18 mouse cellular contexts compared by ENCODE assay signal in the genomic region with DNA sequence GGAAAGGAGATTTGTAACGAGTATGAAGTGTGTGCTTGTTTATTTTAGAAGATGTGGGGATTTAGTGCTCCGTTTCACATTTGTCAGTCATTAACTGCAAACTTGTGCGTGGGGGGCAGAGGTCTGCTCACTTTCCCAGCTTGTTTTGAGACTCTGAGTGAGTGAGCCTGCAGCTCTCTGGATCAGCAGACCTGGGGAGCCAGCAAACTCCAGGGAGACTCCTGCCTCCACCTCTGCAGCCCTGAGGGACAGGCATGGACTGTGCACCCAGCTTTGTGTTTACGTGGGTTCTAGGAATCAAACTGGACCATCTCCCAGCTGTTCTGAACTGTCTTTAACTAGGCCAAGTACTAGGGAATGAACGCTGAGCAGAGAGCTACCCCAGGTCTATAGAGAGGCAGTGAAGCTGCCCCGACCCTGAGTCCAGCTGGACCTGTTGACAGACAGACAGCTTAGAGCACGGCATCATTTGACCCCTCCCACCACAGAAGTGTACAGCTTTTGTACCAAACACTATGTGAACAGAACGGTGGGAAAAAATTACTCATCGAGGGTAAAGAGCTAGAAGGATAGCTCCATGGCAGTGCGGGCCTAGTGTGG. TPM values are rescaled to one million over a fixed set of nuclear protein-coding genes. Genes with fewer than 3 reads are reported as not detected.
A peak's percentile ranks its signal among the peaks of the same experiment; 100 is the strongest.
DNase-seq lines count a peak whose midpoint lies in the region; ATAC-seq and TF ChIP-seq lines count a peak whose summit lies in the region.
"Had no signal": no experiment of that assay in that cellular context is flagged by ENCODE, and none has a peak within 500 bp of the region (broad histone marks: within the 10 kb centered on the region; RNA-seq: fewer than 3 reads in every experiment).

No protein-coding gene starts in this region.

- no peak overlapping the region for H3K27ac ChIP-seq in heart, embryonic 12.5 days (ENCODE audit: poor library complexity, severe bottlenecking)
- peak overlapping the region; percentile 69 for H3K27ac ChIP-seq in kidney, embryonic 15.5 days
- no peak overlapping the region for H3K27ac ChIP-seq in stomach, postnatal 0 days (replicated peaks)
- H3K27ac ChIP-seq: hindbrain, embryonic 10.5 days; midbrain, embryonic 12.5 days had no signal

- no peak overlapping the region for H3K4me2 ChIP-seq in heart, embryonic 12.5 days
- H3K4me2 ChIP-seq in kidney, embryonic 15.5 days: no peak overlapping the region
- H3K4me2 ChIP-seq in stomach, postnatal 0 days (replicated peaks; ENCODE audit: low read depth): no peak overlapping the region
- H3K4me2 ChIP-seq: midbrain, embryonic 12.5 days had no signal

- TF ChIP-seq CTCF in stomach, postnatal 0 days (IDR thresholded peaks at IDR 0.05; ENCODE audit: low read depth): no peak

- H3K9me3 ChIP-seq in heart, embryonic 12.5 days (replicated peaks): no peaks in the 10 kb centered on the region
- H3K9me3 ChIP-seq in kidney, embryonic 15.5 days (replicated peaks): no peaks in the 10 kb centered on the region
- H3K9me3 ChIP-seq in stomach, postnatal 0 days (ENCODE audit: control insufficient read depth, low read length): no peaks in the 10 kb centered on the region
- H3K9me3 ChIP-seq: hindbrain, embryonic 10.5 days; midbrain, embryonic 12.5 days had no signal

- H3K9ac ChIP-seq in heart, embryonic 12.5 days: no peak overlapping the region
- no peak overlapping the region for H3K9ac ChIP-seq in kidney, embryonic 15.5 days
- no peak overlapping the region for H3K9ac ChIP-seq in stomach, postnatal 0 days (ENCODE audit: low read length)
- H3K9ac ChIP-seq: forebrain, postnatal 0 days; midbrain, embryonic 12.5 days had no signal

- 0 out of 2 replicates have a peak, but pooled peaks have one; percentile 11 for ATAC-seq in heart, embryonic 12.5 days (ENCODE audit: insufficient number of reproducible peaks, low FRiP score)
- peak; percentile 90 for ATAC-seq in kidney, embryonic 15.5 days (replicated peaks; ENCODE audit: low FRiP score)
- ATAC-seq in stomach, postnatal 0 days (ENCODE audit: low FRiP score, low TSS enrichment): 0 out of 2 replicates have a peak, but pooled peaks have one; percentile 21
- ATAC-seq: forebrain, postnatal 0 days; lung, postnatal 0 days had no signal

- no peaks in the 10 kb centered on the region for H3K4me1 ChIP-seq in heart, embryonic 12.5 days (replicated peaks)
- no peaks in the 10 kb centered on the region for H3K4me1 ChIP-seq in kidney, embryonic 15.5 days
- no peaks in the 10 kb centered on the region for H3K4me1 ChIP-seq in stomach, postnatal 0 days (replicated peaks; ENCODE audit: control insufficient read depth, insufficient read depth)
- H3K4me1 ChIP-seq: hindbrain, embryonic 10.5 days; midbrain, embryonic 12.5 days had no signal

- no peaks in the 10 kb centered on the region for H3K27me3 ChIP-seq in heart, embryonic 12.5 days (replicated peaks)
- H3K27me3 ChIP-seq in kidney, embryonic 15.5 days: no peaks in the 10 kb centered on the region
- H3K27me3 ChIP-seq in stomach, postnatal 0 days (ENCODE audit: control insufficient read depth, insufficient read depth, low read length): no peaks in the 10 kb centered on the region
- H3K27me3 ChIP-seq: CH12.LX; midbrain, embryonic 12.5 days had no signal

- 81% methylated on average over 10 of the region's 10 CpGs for WGBS in heart, embryonic 12.5 days
- 62% methylated on average over 10 of the region's 10 CpGs for WGBS in kidney, embryonic 15.5 days
- WGBS in stomach, postnatal 0 days: 61% methylated on average over 10 of the region's 10 CpGs

- DNase-seq in heart, adult 18-20 months: no peak
- DNase-seq in kidney, postnatal 4 days: peak; percentile 60 to 75
- DNase-seq in stomach, postnatal 0 days (ENCODE audit: low spot score): no peak
- no peak for DNase-seq in left cerebral cortex, adult 18-20 months (ENCODE audit: low spot score in 2 of 2)
- DNase-seq in gastrocnemius, postnatal 4 days (ENCODE audit: low spot score in 2 of 2): no peak
- no peak for DNase-seq in layer of hippocampus, postnatal 25 days (ENCODE audit: extremely low spot score in 1 of 2, low spot score in 1 of 2)
- DNase-seq: cerebellum, adult 2 months; forebrain, postnatal 0 days; retina, postnatal 1 day; right cerebral cortex, postnatal 4 days; thymus, postnatal 14 days had no signal

- TF ChIP-seq EP300 in stomach, postnatal 0 days (optimal IDR thresholded peaks at IDR 0.05): no peak

- peaks cover 82% of the 10 kb centered on the region for H3K36me3 ChIP-seq in heart, embryonic 12.5 days
- H3K36me3 ChIP-seq in kidney, embryonic 15.5 days: peaks cover 88% of the 10 kb centered on the region
- peaks cover 15% of the 10 kb centered on the region for H3K36me3 ChIP-seq in stomach, postnatal 0 days (ENCODE audit: control insufficient read depth, insufficient read depth, low read length)

- no peak overlapping the region for H3K4me3 ChIP-seq in heart, embryonic 12.5 days
- no peak overlapping the region for H3K4me3 ChIP-seq in kidney, embryonic 15.5 days (replicated peaks)
- no peak overlapping the region for H3K4me3 ChIP-seq in stomach, postnatal 0 days (ENCODE audit: low read depth, low read length)
- H3K4me3 ChIP-seq: hindbrain, embryonic 10.5 days; midbrain, embryonic 12.5 days had no signal

RNA-seq across cellular contexts. Expression of gene Bdh2, which starts 11.5 kb away (rescaled TPM):
- 2.4 and 3.0 TPM in 2 replicates for polyA plus RNA-seq in heart, embryonic 12.5 days (2016; fragmentation: Nextera tagmentation; extraction: Ambion mirVana)
- 1 to 10 TPM; 3.2 to 4.6 TPM for total RNA-seq in heart, adult 18-20 months (2021)
- polyA plus RNA-seq in kidney, embryonic 15.5 days (2015; fragmentation: Nextera tagmentation; extraction: Ambion mirVana): 25.5 and 26.8 TPM in 2 replicates
- polyA plus RNA-seq in stomach, postnatal 0 days (2015; fragmentation: Nextera tagmentation; extraction: Ambion mirVana): 2.4 TPM in 2 replicates
- 1 to 10 TPM; 3.8 to 4.6 TPM for total RNA-seq in left cerebral cortex, adult 18-20 months (2021)
- total RNA-seq in gastrocnemius, postnatal 4 days (2021): 1 to 10 TPM; 5.8 to 6.4 TPM
- 1 to 10 TPM; 4.3 to 4.8 TPM for total RNA-seq in layer of hippocampus, postnatal 25 days (2021)
- total RNA-seq: monocyte, adult 5-6 weeks had no signal

RNA-seq across cellular contexts. Expression of gene Slc9b2, which starts 38.0 kb away (rescaled TPM):
- polyA plus RNA-seq in heart, embryonic 12.5 days (2016; fragmentation: Nextera tagmentation; extraction: Ambion mirVana): 0.77 and 0.86 TPM in 2 replicates
- total RNA-seq in heart, adult 18-20 months (2021): under 1 TPM; 0.18 to 0.35 TPM
- polyA plus RNA-seq in kidney, embryonic 15.5 days (2015; fragmentation: Nextera tagmentation; extraction: Ambion mirVana): 2.5 and 6.3 TPM in 2 replicates
- polyA plus RNA-seq in stomach, postnatal 0 days (2015; fragmentation: Nextera tagmentation; extraction: Ambion mirVana): 6.0 and 6.9 TPM in 2 replicates
- 1 to 10 TPM; 2.4 to 3.4 TPM for total RNA-seq in left cerebral cortex, adult 18-20 months (2021)
- under 1 TPM; 0.42 to 0.67 TPM for total RNA-seq in gastrocnemius, postnatal 4 days (2021)
- total RNA-seq in layer of hippocampus, postnatal 25 days (2021): 1 to 10 TPM; 2.2 to 2.3 TPM
- total RNA-seq: monocyte, adult 5-6 weeks had no signal

RNA-seq across cellular contexts. Expression of gene Cenpe, which starts 57.2 kb away (rescaled TPM):
- 21.9 and 23.6 TPM in 2 replicates for polyA plus RNA-seq in heart, embryonic 12.5 days (2016; fragmentation: Nextera tagmentation; extraction: Ambion mirVana)
- total RNA-seq in heart, adult 18-20 months (2021): 1 to 10 TPM in 1 of 2 experiments, under 1 TPM in 1; 0.82 to 1.1 TPM
- polyA plus RNA-seq in kidney, embryonic 15.5 days (2015; fragmentation: Nextera tagmentation; extraction: Ambion mirVana): 30.8 and 31.3 TPM in 2 replicates
- 3.9 and 4.8 TPM in 2 replicates for polyA plus RNA-seq in stomach, postnatal 0 days (2015; fragmentation: Nextera tagmentation; extraction: Ambion mirVana)
- 1 to 10 TPM in 1 of 2 experiments, under 1 TPM in 1; 0.89 to 1.5 TPM for total RNA-seq in left cerebral cortex, adult 18-20 months (2021)
- total RNA-seq in gastrocnemius, postnatal 4 days (2021): 10 to 100 TPM in 1 of 2 experiments, 1 to 10 TPM in 1; 9.9 to 12.0 TPM
- 1 to 10 TPM; 1.5 to 2.4 TPM for total RNA-seq in layer of hippocampus, postnatal 25 days (2021)

Comparison
In these comparisons a context has a peak if more than half of its experiments do, and no peak if none do; other contexts are left out.
1. ATAC-seq: peak in every context shown above with its lines; median percentile 90 in kidney, embryonic 15.5 days; 21 in stomach, postnatal 0 days; 11 in heart, embryonic 12.5 days.
2. DNase-seq: peak in kidney, postnatal 4 days (2 of 2); none in heart, adult 18-20 months (0 of 2), stomach, postnatal 0 days (single experiment), left cerebral cortex, adult 18-20 months (0 of 2), gastrocnemius, postnatal 4 days (0 of 2) and layer of hippocampus, postnatal 25 days (0 of 2).